Mouse (Mus musculus) heart, postnatal 4 days (tissue): ENCODE measurements around the gene Il11ra2. TPM values are rescaled to one million over a fixed set of nuclear protein-coding genes. Genes with fewer than 3 reads are reported as not detected.
"Not testable (repeated sequence)": the region's sequence is repeated elsewhere in the genome, so short reads cannot be mapped to it uniquely, and the experiment has no call there.

Experiments
- DNase-seq: peaks from one replicate; pipeline ENCODE4 v3.0.0; 2021
- total RNA-seq, 2 experiments: library from RNA; stranded (reverse); gene quantifications; 2 replicates each; pipeline ENCODE4 v1.2.3; 2021

Il11ra2 gene
- not detected for total RNA-seq

- DNase-seq: not testable (repeated sequence)
These were observed at the start of gene Il11ra2 for GRCm38 (mm10) chr4:42661793-42662192. Gene Il11ra2, minus strand, starts transcription at chr4:42661893.

GRCm38 (mm10) chr4:42682183-42682524 lies 20.5 kb upstream of the Il11ra2 start:
- DNase-seq: not testable (repeated sequence)

- DNase-seq: not testable (repeated sequence)
These were observed 19.9 kb upstream of the Il11ra2 start for GRCm38 (mm10) chr4:42681473-42682182.

- not testable (repeated sequence) for DNase-seq
These were observed 19.0 kb upstream of the Il11ra2 start for GRCm38 (mm10) chr4:42680374-42681356.

- DNase-seq: not testable (repeated sequence)
These were observed 17.7 kb upstream of the Il11ra2 start for GRCm38 (mm10) chr4:42679365-42679764.

GRCm38 (mm10) chr4:42675415-42675814 lies 13.7 kb upstream of the Il11ra2 start:
- DNase-seq: not testable (repeated sequence)

- DNase-seq: not testable (repeated sequence)
These were observed 6.7 kb downstream of the Il11ra2 start, which contains the start of gene Ccl27b for GRCm38 (mm10) chr4:42654951-42655350. Gene Ccl27b, plus strand, starts transcription at chr4:42655251.

- not testable (repeated sequence) for DNase-seq
These were observed 32.3 kb downstream of the Il11ra2 start, which contains the start of gene Gm2564 for GRCm38 (mm10) chr4:42629419-42629818. Gene Gm2564, plus strand, starts transcription at chr4:42629719.

- not testable (repeated sequence) for DNase-seq
These were observed 49.8 kb downstream of the Il11ra2 start, which contains the start of gene Gm10591 for GRCm38 (mm10) chr4:42611895-42612294. Gene Gm10591, plus strand, starts transcription at chr4:42612195.

Other genes starting within 250 kb of the Il11ra2 start
- not detected for gene Gm21586, start 222.5 kb downstream of the Il11ra2 start, total RNA-seq
- under 1 TPM in 1 of 2 experiments, not detected in 1; 0.12 TPM for gene Gm2163, start 195.1 kb downstream of the Il11ra2 start, total RNA-seq
- not detected for gene Fam205a2, start 133.7 kb downstream of the Il11ra2 start, total RNA-seq
- gene Gm10591, start 49.7 kb downstream of the Il11ra2 start, total RNA-seq: not detected
- under 1 TPM; 0.68 to 0.81 TPM for gene Gm2564, start 32.2 kb downstream of the Il11ra2 start, total RNA-seq
- gene Ccl27b, start 6.6 kb downstream of the Il11ra2 start, total RNA-seq: not detected
- gene 4930578G10Rik, start 73.7 kb upstream of the Il11ra2 start, total RNA-seq: not detected
- not detected for gene Ccl19, start 94.7 kb upstream of the Il11ra2 start, total RNA-seq
- 10 to 100 TPM; 10.4 to 14.7 TPM for gene Ccl21a, start 112.1 kb upstream of the Il11ra2 start, total RNA-seq
- not detected for gene Fam205a1, start 192.0 kb upstream of the Il11ra2 start, total RNA-seq
- not detected for gene Gm12394, start 194.9 kb upstream of the Il11ra2 start, total RNA-seq
- gene Fam205c, start 212.3 kb upstream of the Il11ra2 start, total RNA-seq: 1 to 10 TPM; 1.3 TPM